Comparison of ENCODE assay signal across 11 mouse cellular contexts in the genomic region with DNA sequence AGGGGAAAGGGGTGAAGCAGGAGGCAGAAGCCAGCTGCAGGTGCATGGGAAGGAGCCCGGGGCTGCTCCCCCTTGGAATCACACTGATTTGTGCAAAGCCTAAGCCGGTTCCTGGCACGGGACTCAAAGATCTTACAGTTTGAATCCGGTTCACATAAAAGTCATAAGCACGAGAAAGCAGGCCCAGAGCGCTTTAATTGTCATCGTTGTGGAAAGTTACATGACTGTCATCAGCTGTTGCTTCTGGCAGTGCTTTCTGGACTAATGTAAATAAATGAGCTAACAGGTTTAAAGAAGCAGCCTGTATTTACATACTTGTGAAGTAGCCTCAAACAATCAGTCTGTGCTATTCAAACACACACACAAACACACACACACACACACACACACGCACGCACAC. TPM values are rescaled to one million over a fixed set of nuclear protein-coding genes. Genes with fewer than 3 reads are reported as not detected.
DNase-seq lines count a peak whose midpoint lies in the region; ATAC-seq and TF ChIP-seq lines count a peak whose summit lies in the region.
"Had no signal": no experiment of that assay in that cellular context is flagged by ENCODE, and none has a peak within 500 bp of the region (broad histone marks: within the 10 kb centered on the region; RNA-seq: fewer than 3 reads in every experiment).

No protein-coding gene starts in this region.

- peaks cover 38% of the 10 kb centered on the region for H3K4me1 ChIP-seq in liver, adult 2 months (ENCODE audit: control insufficient read depth, insufficient read depth, low read length)
- peaks cover 21% of the 10 kb centered on the region for H3K4me1 ChIP-seq in liver, embryonic 12.5 days
- H3K4me1 ChIP-seq in heart, embryonic 14.5 days (ENCODE audit: control insufficient read depth in 2 of 2, insufficient read depth in 2 of 2, low read length in 2 of 2) = peaks cover 27 to 66% of the 10 kb centered on the region in 2 experiments

- H3K9ac ChIP-seq in liver, adult 2 months (ENCODE audit: low read depth, low read length) = peak overlapping the region; percentile 29
- no peak overlapping the region for H3K9ac ChIP-seq in liver, embryonic 12.5 days
- H3K9ac ChIP-seq in heart, embryonic 14.5 days (ENCODE audit: low read length) = peak overlapping the region; percentile 51; the same call in 1 of the 2 replicates
- H3K9ac ChIP-seq: neural tube, embryonic 12.5 days had no signal

- H3K27me3 ChIP-seq in liver, adult 2 months (ENCODE audit: control insufficient read depth, insufficient read depth, low read length) = no peaks in the 10 kb centered on the region
- no peaks in the 10 kb centered on the region for H3K27me3 ChIP-seq in liver, embryonic 12.5 days (replicated peaks)
- no peaks in the 10 kb centered on the region for H3K27me3 ChIP-seq in heart, embryonic 14.5 days (ENCODE audit: control insufficient read depth, insufficient read depth, low read length)
- H3K27me3 ChIP-seq: neural tube, embryonic 12.5 days had no signal

- H3K36me3 ChIP-seq in liver, adult 2 months (ENCODE audit: control insufficient read depth, insufficient read depth, low read length) = no peaks in the 10 kb centered on the region
- H3K36me3 ChIP-seq in liver, embryonic 12.5 days = no peaks in the 10 kb centered on the region
- H3K36me3 ChIP-seq in heart, embryonic 14.5 days (ENCODE audit: control insufficient read depth, insufficient read depth, low read length) = no peaks in the 10 kb centered on the region
- H3K36me3 ChIP-seq: neural tube, embryonic 12.5 days had no signal

- 14% methylated on average over 9 of the region's 9 CpGs for WGBS in liver, adult 2 months
- WGBS in liver, embryonic 12.5 days (ENCODE audit: insufficient replicate concordance) = 70% methylated on average over 9 of the region's 9 CpGs
- WGBS in heart, embryonic 14.5 days = 39% methylated on average over 8 of the region's 9 CpGs

- H3K9me3 ChIP-seq in liver, embryonic 12.5 days (replicated peaks) = no peaks in the 10 kb centered on the region
- no peaks in the 10 kb centered on the region for H3K9me3 ChIP-seq in heart, embryonic 14.5 days (ENCODE audit: control insufficient read depth, low read length)
- H3K9me3 ChIP-seq: neural tube, embryonic 12.5 days had no signal

- TF ChIP-seq CTCF in liver, adult 2 months (IDR thresholded peaks at IDR 0.05; ENCODE audit: low read depth, low read length) = no peak

- TF ChIP-seq POLR2A in liver, adult 2 months (IDR thresholded peaks at IDR 0.05; ENCODE audit: extremely low read depth, insufficient read depth, low read length) = no peak

- peak; percentile 88 for DNase-seq in liver, adult 2 months (ENCODE audit: extremely low read depth, low read depth, low spot score)
- peak; percentile 75 for DNase-seq in kidney, postnatal 10 days
- peak; percentile 46 for DNase-seq in naive thymus-derived CD4-positive, alpha-beta T cell, adult 2 months (ENCODE audit: low read depth)
- no peak for DNase-seq in layer of hippocampus, adult 11-12 months (ENCODE audit: low spot score)
- no peak for DNase-seq in layer of hippocampus, postnatal 14 days (ENCODE audit: low spot score in 2 of 2)
- DNase-seq: adrenal gland, adult 8-10 months; gastrocnemius, postnatal 14 days had no signal

- peaks cover 14% of the 10 kb centered on the region; the same call in 1 of the 2 replicates for H3K79me2 ChIP-seq in liver, adult 2 months (ENCODE audit: control insufficient read depth, insufficient read depth, low read length)

- H3K4me3 ChIP-seq in liver, adult 2 months (ENCODE audit: insufficient read depth, low read depth, low read length) = no peak overlapping the region
- H3K4me3 ChIP-seq in liver, embryonic 12.5 days = no peak overlapping the region
- no peak overlapping the region for H3K4me3 ChIP-seq in heart, embryonic 14.5 days (ENCODE audit: control insufficient read depth in 1 of 2, insufficient read depth in 1 of 2, low read depth in 1 of 2, low read length in 2 of 2)
- H3K4me3 ChIP-seq: neural tube, embryonic 12.5 days had no signal

- H3K27ac ChIP-seq in liver, adult 2 months (replicated peaks; ENCODE audit: insufficient read depth, low read depth, low read length) = peak overlapping the region; percentile 93
- no peak overlapping the region for H3K27ac ChIP-seq in liver, embryonic 12.5 days
- peak overlapping the region; percentile 74 to 81; a peak in 3 of 4 replicates for H3K27ac ChIP-seq in heart, embryonic 14.5 days (replicated peaks in 1 of 2; ENCODE audit: control insufficient read depth in 1 of 2, insufficient read depth in 1 of 2, low read depth in 2 of 2, low read length in 2 of 2)
- H3K27ac ChIP-seq: neural tube, embryonic 12.5 days had no signal

- no peak for ATAC-seq in liver, embryonic 12.5 days
- ATAC-seq in heart, embryonic 14.5 days (ENCODE audit: insufficient number of reproducible peaks, insufficient read depth, low FRiP score, low read depth) = no peak
- ATAC-seq in monocyte, adult 5-6 weeks (replicated peaks; ENCODE audit: insufficient number of reproducible peaks, low FRiP score, low TSS enrichment, poor library complexity, severe bottlenecking) = no peak

- no peak overlapping the region for H3K4me2 ChIP-seq in liver, embryonic 12.5 days
- no peak overlapping the region for H3K4me2 ChIP-seq in heart, embryonic 14.5 days (ENCODE audit: low read length)
- H3K4me2 ChIP-seq: neural tube, embryonic 12.5 days had no signal

RNA-seq across cellular contexts. Expression of gene 1700056E22Rik, which starts 26.3 kb away (rescaled TPM):
- 0.27 and 0.28 TPM in 2 replicates for total RNA-seq in liver, adult 2 months (2014; rRNA removed)
- 0.83 and 0.99 TPM in 2 replicates for polyA plus RNA-seq in liver, adult 2 months (2012; rRNA removed)
- 0.85 and 0.98 TPM in 2 replicates for polyA plus RNA-seq in liver, embryonic 12.5 days (2016; fragmentation: Nextera tagmentation; extraction: Ambion mirVana)
- polyA plus RNA-seq in heart, embryonic 14.5 days (2014; fragmentation: Nextera tagmentation; extraction: Ambion mirVana) = 2.0 and 2.4 TPM in 2 replicates
- total RNA-seq in monocyte, adult 5-6 weeks (2017) = 1.3 to 6.6 TPM (median 1.8 TPM) in 3 replicates
- under 1 TPM in 1 of 2 experiments, not detected in 1; 0.55 TPM for total RNA-seq in layer of hippocampus, postnatal 14 days (2021)

RNA-seq across cellular contexts. Expression of gene Dusp10, which starts 47.3 kb away (rescaled TPM):
- total RNA-seq in liver, adult 2 months (2014; rRNA removed) = 2.1 and 3.0 TPM in 2 replicates
- 4.5 and 6.5 TPM in 2 replicates for polyA plus RNA-seq in liver, adult 2 months (2012; rRNA removed)
- 3.8 and 4.1 TPM in 2 replicates for polyA plus RNA-seq in liver, embryonic 12.5 days (2016; fragmentation: Nextera tagmentation; extraction: Ambion mirVana)
- polyA plus RNA-seq in heart, embryonic 14.5 days (2014; fragmentation: Nextera tagmentation; extraction: Ambion mirVana) = 9.7 and 10.5 TPM in 2 replicates
- total RNA-seq in monocyte, adult 5-6 weeks (2017) = 11.6 to 25.0 TPM (median 22.9 TPM) in 3 replicates
- total RNA-seq in layer of hippocampus, postnatal 14 days (2021) = 1 to 10 TPM; 5.0 to 5.3 TPM

Comparison
In these comparisons a context has a peak if more than half of its experiments do, and no peak if none do; other contexts are left out.
1. DNase-seq: peak in liver, adult 2 months (single experiment), kidney, postnatal 10 days (single experiment) and naive thymus-derived CD4-positive, alpha-beta T cell, adult 2 months (single experiment); none in layer of hippocampus, adult 11-12 months (single experiment) and layer of hippocampus, postnatal 14 days (0 of 2).